Comparison of ENCODE assay signal across 9 mouse cellular contexts in the genomic region with DNA sequence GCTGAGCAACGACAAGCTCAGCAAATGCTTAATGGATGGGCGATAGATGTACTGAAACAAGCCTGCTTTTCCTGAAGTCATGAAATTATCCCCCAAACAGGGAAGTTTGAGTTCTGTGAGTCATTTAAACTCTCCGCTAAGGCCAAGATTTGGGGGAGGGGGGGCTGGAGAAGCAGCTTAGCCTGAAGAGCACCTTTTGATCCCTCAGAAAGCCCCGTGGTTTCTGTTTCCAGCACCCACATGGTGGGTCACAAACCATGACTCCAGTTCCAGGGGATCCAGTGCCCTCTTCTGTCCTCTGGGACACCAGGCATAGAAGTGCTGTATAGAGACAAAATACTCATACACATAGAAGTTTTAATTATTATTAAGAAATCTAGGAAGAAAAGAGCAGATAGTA. TPM values are rescaled to one million over a fixed set of nuclear protein-coding genes. Genes with fewer than 3 reads are reported as not detected.
DNase-seq lines count a peak whose midpoint lies in the region; ATAC-seq and TF ChIP-seq lines count a peak whose summit lies in the region.
"Had no signal": no experiment of that assay in that cellular context is flagged by ENCODE, and none has a peak within 500 bp of the region (broad histone marks: within the 10 kb centered on the region; RNA-seq: fewer than 3 reads in every experiment).

No protein-coding gene starts in this region.

- H3K9ac ChIP-seq in heart, adult 2 months (ENCODE audit: low read depth, low read length): no peak overlapping the region
- no peak overlapping the region for H3K9ac ChIP-seq in embryonic facial prominence, embryonic 15.5 days

- H3K4me2 ChIP-seq in embryonic facial prominence, embryonic 15.5 days (replicated peaks): peak overlapping the region; percentile 44

- no peaks in the 10 kb centered on the region for H3K27me3 ChIP-seq in heart, adult 2 months (ENCODE audit: control insufficient read depth, insufficient read depth, low read length)
- H3K27me3 ChIP-seq in embryonic facial prominence, embryonic 15.5 days: no peaks in the 10 kb centered on the region

- TF ChIP-seq CTCF in heart, adult 2 months (IDR thresholded peaks at IDR 0.05): no peak

- intact Hi-C loops in heart, adult 2 months (cut with DNase I): no loop called here

- no peaks in the 10 kb centered on the region for H3K36me3 ChIP-seq in heart, adult 2 months (ENCODE audit: control insufficient read depth, insufficient read depth, low read length)
- H3K36me3 ChIP-seq in embryonic facial prominence, embryonic 15.5 days: no peaks in the 10 kb centered on the region

- no peaks in the 10 kb centered on the region for H3K9me3 ChIP-seq in embryonic facial prominence, embryonic 15.5 days (replicated peaks)

- WGBS in heart, adult 2 months: 69% methylated on average over 4 of the region's 4 CpGs
- WGBS in embryonic facial prominence, embryonic 15.5 days: 22% methylated on average over 4 of the region's 4 CpGs

- no peak for TF ChIP-seq EP300 in heart, adult 2 months (IDR thresholded peaks at IDR 0.05; ENCODE audit: insufficient read depth, low read depth, low read length)

- 0 out of 2 replicates have a peak overlapping the region, but pooled peaks have one; percentile 46 for H3K4me3 ChIP-seq in heart, adult 2 months
- no peak overlapping the region for H3K4me3 ChIP-seq in embryonic facial prominence, embryonic 15.5 days (replicated peaks)

- 0 out of 2 replicates have a peak, but pooled peaks have one; percentile 15 for ATAC-seq in embryonic facial prominence, embryonic 15.5 days (ENCODE audit: insufficient number of reproducible peaks, low FRiP score, low TSS enrichment, low read depth)
- ATAC-seq in CD4-positive, CD25-positive, alpha-beta regulatory T cell, adult 4 months: no peak

- TF ChIP-seq POLR2A in heart, adult 2 months (IDR thresholded peaks at IDR 0.05; ENCODE audit: insufficient read depth, low read depth, low read length): no peak

- peak; percentile 19 to 40 for DNase-seq in heart, adult 2 months
- DNase-seq in heart, adult 9 months (ENCODE audit: low spot score in 2 of 2): no peak
- peak; percentile 57 for DNase-seq in 416B (ENCODE audit: low read depth)
- DNase-seq in kidney, postnatal 10 days: peak; percentile 44
- no peak for DNase-seq in cerebellum, adult 9-11 months
- DNase-seq in frontal cortex, postnatal 10 days (ENCODE audit: low spot score in 2 of 2): no peak

- H3K79me2 ChIP-seq in heart, adult 2 months (replicated peaks; ENCODE audit: control insufficient read depth, insufficient read depth, low read length): no peaks in the 10 kb centered on the region

- peaks cover 2% of the 10 kb centered on the region; the same call in 1 of the 2 replicates for H3K4me1 ChIP-seq in heart, adult 2 months (ENCODE audit: control insufficient read depth, insufficient read depth, low read length)
- peaks cover 20% of the 10 kb centered on the region for H3K4me1 ChIP-seq in embryonic facial prominence, embryonic 15.5 days

- peak overlapping the region; percentile 69 for H3K27ac ChIP-seq in heart, adult 2 months
- H3K27ac ChIP-seq in embryonic facial prominence, embryonic 15.5 days (replicated peaks): peak overlapping the region; percentile 96

RNA-seq across cellular contexts. Expression of gene A930033H14Rik, which starts 27.5 kb away (rescaled TPM):
- 1 to 10 TPM; 1.1 TPM for total RNA-seq in heart, adult 2 months (2021)
- polyA plus RNA-seq in heart, adult 2 months (2012; rRNA removed): 0.61 TPM in 2 replicates
- 3.0 and 3.2 TPM in 2 replicates for polyA plus RNA-seq in embryonic facial prominence, embryonic 15.5 days (2015; fragmentation: Nextera tagmentation; extraction: Ambion mirVana)
- not detected for polyA plus RNA-seq in CD4-positive, CD25-positive, alpha-beta regulatory T cell, adult 4 months (2017; shearing (Covaris generic))
- total RNA-seq: neutrophil, adult 5-6 weeks had no signal

RNA-seq across cellular contexts. Expression of gene Rhobtb1, which starts 34.2 kb away (rescaled TPM):
- 100 to 1,000 TPM; 123 to 160 TPM for total RNA-seq in heart, adult 2 months (2021)
- polyA plus RNA-seq in heart, adult 2 months (2012; rRNA removed): 65.5 and 79.6 TPM in 2 replicates
- polyA plus RNA-seq in embryonic facial prominence, embryonic 15.5 days (2015; fragmentation: Nextera tagmentation; extraction: Ambion mirVana): 28.4 and 33.1 TPM in 2 replicates
- not detected for polyA plus RNA-seq in CD4-positive, CD25-positive, alpha-beta regulatory T cell, adult 4 months (2017; shearing (Covaris generic))

Comparison
In these comparisons a context has a peak if more than half of its experiments do, and no peak if none do; other contexts are left out.
1. DNase-seq: peak in heart, adult 2 months (2 of 2), 416B (single experiment) and kidney, postnatal 10 days (single experiment); none in heart, adult 9 months (0 of 2), cerebellum, adult 9-11 months (single experiment) and frontal cortex, postnatal 10 days (0 of 2).
2. RNA of gene Rhobtb1, which starts 34.2 kb away (polyA plus RNA-seq): 65.5 to 79.6 TPM in heart, adult 2 months and 28.4 to 33.1 TPM in embryonic facial prominence, embryonic 15.5 days; not detected in CD4-positive, CD25-positive, alpha-beta regulatory T cell, adult 4 months; every median in the first group is over 10 times any median in the second.